Mouse (Mus musculus): ENCODE results near the gene Brms1l. TPM values are rescaled to one million over a fixed set of nuclear protein-coding genes. Genes with fewer than 3 reads are reported as not detected.

Brms1l gene
- total and polyA plus RNA-seq, 3 experiments: 17.4 to 33.5 TPM; not detected in 1

- H3K36me3 ChIP-seq (ENCODE audit: control insufficient read depth in 1 of 2, insufficient read depth in 2 of 2, low read length in 2 of 2): peaks cover 8% of the 10 kb centered on the region in 2 experiments
Measured at GRCm38 (mm10) chr12:55847851-55848250, 11.7 kb downstream of the Brms1l start.

GRCm38 (mm10) chr12:55850650-55851049 lies 14.5 kb downstream of the Brms1l start:
- Histone ChIP-seq H3K4me1 (ENCODE audit: control insufficient read depth in 1 of 2, insufficient read depth in 2 of 2, low read length in 2 of 2) (peaks cover 0 to 11% of the 10 kb centered on the region in 2 experiments; a peak in 3 of 4 replicates), H3K27me3 (ENCODE audit: control insufficient read depth in 1 of 2, insufficient read depth in 2 of 2, low read length in 2 of 2) (no peaks in the 10 kb centered on the region)

More at GRCm38 (mm10) chr12:55847851-55848250, 11.7 kb downstream of the Brms1l start:
- H3K27ac ChIP-seq (ENCODE audit: control insufficient read depth, low read depth, low read length): no peak overlapping the region
- no peak for DNase-seq (ENCODE audit: low read depth, low spot score)
- H3K4me1 ChIP-seq (ENCODE audit: control insufficient read depth in 1 of 2, insufficient read depth in 2 of 2, low read length in 2 of 2): peaks cover 0 to 11% of the 10 kb centered on the region in 2 experiments; a peak in 3 of 4 replicates
- no peaks in the 10 kb centered on the region for H3K79me2 ChIP-seq (ENCODE audit: control insufficient read depth, insufficient read depth, low read length, poor library complexity)
- TF ChIP-seq NRF1 (IDR thresholded peaks at IDR 0.05; ENCODE audit: insufficient read depth, low read depth, low read length, poor library complexity, severe bottlenecking) (no peak), CTCF (IDR thresholded peaks at IDR 0.05 in 2 of 3, conservative IDR thresholded peaks at IDR 0.05 in 1 of 3; ENCODE audit: control insufficient read depth in 1 of 3, insufficient read depth in 1 of 3, low read depth in 2 of 3, low read length in 3 of 3, poor library complexity in 1 of 3, severe bottlenecking in 1 of 3) (no peak), SIN3A (IDR thresholded peaks at IDR 0.05; ENCODE audit: low read length) (no peak), ZKSCAN1 (IDR thresholded peaks at IDR 0.05; ENCODE audit: low read depth, low read length) (no peak), JUND (IDR thresholded peaks at IDR 0.05; ENCODE audit: low read depth, low read length) (no peak), POLR2AphosphoS5 (IDR thresholded peaks at IDR 0.05; ENCODE audit: borderline replicate concordance, low read depth, low read length) (no peak), MXI1 (IDR thresholded peaks at IDR 0.05; ENCODE audit: low read depth, low read length) (no peak), MAZ (IDR thresholded peaks at IDR 0.05; ENCODE audit: low read depth, low read length) (no peak), ZC3H11A (IDR thresholded peaks at IDR 0.05; ENCODE audit: low read depth, low read length) (no peak), TBP (IDR thresholded peaks at IDR 0.05; ENCODE audit: low read depth, low read length) (no peak), SMC3 (IDR thresholded peaks at IDR 0.05; ENCODE audit: low read depth, low read length) (no peak), NELFE (IDR thresholded peaks at IDR 0.05; ENCODE audit: low read depth, low read length) (no peak), RCOR1 (IDR thresholded peaks at IDR 0.05; ENCODE audit: low read depth, low read length) (no peak), USF1 (IDR thresholded peaks at IDR 0.05; ENCODE audit: low read depth, low read length) (no peak), UBTF (IDR thresholded peaks at IDR 0.05; ENCODE audit: borderline replicate concordance, insufficient read depth, low read depth, low read length) (no peak)
- no peaks in the 10 kb centered on the region for H3K27me3 ChIP-seq (ENCODE audit: control insufficient read depth in 1 of 2, insufficient read depth in 2 of 2, low read length in 2 of 2)
- H3K9me3 ChIP-seq (replicated peaks; ENCODE audit: insufficient read depth, low read length): no peaks in the 10 kb centered on the region
- H3K4me3 ChIP-seq (ENCODE audit: control insufficient read depth in 1 of 2, insufficient read depth in 1 of 2, low read depth in 2 of 2, low read length in 2 of 2): no peak overlapping the region
- H3K9ac ChIP-seq (ENCODE audit: control insufficient read depth, low read depth, low read length, poor library complexity, severe bottlenecking): no peak overlapping the region

More at GRCm38 (mm10) chr12:55850650-55851049, 14.5 kb downstream of the Brms1l start:
- Histone ChIP-seq H3K9ac (ENCODE audit: control insufficient read depth, low read depth, low read length, poor library complexity, severe bottlenecking) (no peak overlapping the region), H3K27ac (ENCODE audit: control insufficient read depth, low read depth, low read length) (no peak overlapping the region), H3K9me3 (replicated peaks; ENCODE audit: insufficient read depth, low read length) (no peaks in the 10 kb centered on the region), H3K79me2 (ENCODE audit: control insufficient read depth, insufficient read depth, low read length, poor library complexity) (no peaks in the 10 kb centered on the region), H3K4me3 (ENCODE audit: control insufficient read depth in 1 of 2, insufficient read depth in 1 of 2, low read depth in 2 of 2, low read length in 2 of 2) (no peak overlapping the region), H3K36me3 (ENCODE audit: control insufficient read depth in 1 of 2, insufficient read depth in 2 of 2, low read length in 2 of 2) (peaks cover 8% of the 10 kb centered on the region in 2 experiments)
- TF ChIP-seq CTCF (IDR thresholded peaks at IDR 0.05 in 2 of 3, conservative IDR thresholded peaks at IDR 0.05 in 1 of 3; ENCODE audit: control insufficient read depth in 1 of 3, insufficient read depth in 1 of 3, low read depth in 2 of 3, low read length in 3 of 3, poor library complexity in 1 of 3, severe bottlenecking in 1 of 3) (peak in 1 of 3 experiments; percentile 18; a peak in 1 of 6 replicates), TCF12 (IDR thresholded peaks at IDR 0.05; ENCODE audit: low read depth, low read length) (peak; percentile 81), ELF1 (IDR thresholded peaks at IDR 0.05; ENCODE audit: low read depth, low read length) (no peak), GATA1 (IDR thresholded peaks at IDR 0.05; ENCODE audit: low read depth, low read length) (peak; percentile 87), ZNF384 (IDR thresholded peaks at IDR 0.05; ENCODE audit: low read depth, low read length) (no peak), ZC3H11A (IDR thresholded peaks at IDR 0.05; ENCODE audit: low read depth, low read length) (no peak), ETS1 (IDR thresholded peaks at IDR 0.05; ENCODE audit: low read depth, low read length) (peak; percentile 56; the same call in 1 of the 2 replicates), HCFC1 (IDR thresholded peaks at IDR 0.05; ENCODE audit: low read depth, low read length) (no peak), EP300 (IDR thresholded peaks at IDR 0.05; ENCODE audit: low read depth in 1 of 2, low read length in 2 of 2) (peak; percentile 81 to 88), TAL1 (IDR thresholded peaks at IDR 0.05; ENCODE audit: low read length) (peak; percentile 64), SIN3A (IDR thresholded peaks at IDR 0.05; ENCODE audit: low read length) (peak; percentile 59; the same call in 1 of the 2 replicates), MAX (IDR thresholded peaks at IDR 0.05; ENCODE audit: low read length) (0 out of 2 replicates have a peak, but pooled peaks have one; percentile 16), RCOR1 (IDR thresholded peaks at IDR 0.05; ENCODE audit: low read depth, low read length) (peak; percentile 73; the same call in 1 of the 2 replicates), POLR2AphosphoS5 (IDR thresholded peaks at IDR 0.05; ENCODE audit: borderline replicate concordance, low read depth, low read length) (no peak)
- DNase-seq (ENCODE audit: low read depth, low spot score): peak; percentile 68
